Mouse (Mus musculus) liver, adult 2 months (tissue): Measurements from ENCODE around the gene Nrxn3.

Source experiments
- CTCF ChIP-seq: fragments of 200-500 bp; IDR thresholded peaks from 2 replicates; pipeline ENCODE4 v1.5.1; 2011; ENCODE audit warnings: low read depth, low read length, control low read depth
- POLR2A ChIP-seq: fragments of 200-500 bp; IDR thresholded peaks from 2 replicates; pipeline ENCODE4 v1.6.1; 2011; ENCODE audit warnings: low read length, control low read depth; ENCODE audit not compliant: insufficient read depth; ENCODE audit errors: extremely low read depth

GRCm38 (mm10) chr12:90197994-90198393 lies 1475.3 kb downstream of the Nrxn3 start:
- TF ChIP-seq CTCF (no peak), POLR2A (no peak)
